24 mouse cellular contexts compared by ENCODE assay signal in the genomic region with DNA sequence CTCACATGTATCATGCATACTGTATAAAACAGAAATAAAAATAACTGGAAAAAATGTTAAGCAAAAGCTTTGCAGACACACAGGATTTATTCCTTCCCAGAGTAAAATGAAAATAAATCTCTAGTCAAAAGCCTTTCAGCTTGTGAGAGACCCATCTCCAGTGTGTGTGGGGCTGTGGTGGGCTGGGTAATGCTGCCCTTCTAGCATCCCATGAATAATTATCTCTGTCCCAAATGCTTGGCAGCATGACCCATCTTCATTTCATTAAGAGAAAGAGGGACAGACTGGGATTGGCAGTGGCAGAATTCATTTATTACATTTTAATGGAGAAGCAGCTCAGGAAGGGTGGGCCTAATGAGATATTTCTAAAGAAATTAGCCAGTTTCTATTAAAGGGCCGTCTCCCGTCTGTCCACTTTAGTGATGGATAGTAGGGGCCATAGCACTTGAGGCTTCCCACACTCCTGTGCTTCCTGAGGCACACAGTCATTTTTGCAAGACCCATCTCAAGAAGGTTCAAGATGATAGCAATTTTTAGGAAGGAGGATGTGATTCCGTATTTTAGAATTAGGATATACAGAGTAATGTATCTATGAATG.
A peak's percentile ranks its signal among the peaks of the same experiment; 100 is the strongest.
DNase-seq lines count a peak whose midpoint lies in the region; ATAC-seq and TF ChIP-seq lines count a peak whose summit lies in the region.
"Had no signal": no experiment of that assay in that cellular context is flagged by ENCODE, and none has a peak within 500 bp of the region (broad histone marks: within the 10 kb centered on the region; RNA-seq: fewer than 3 reads in every experiment).

No protein-coding gene starts in this region.

- ATAC-seq in hindbrain, embryonic 11.5 days (ENCODE audit: low FRiP score): peak; percentile 68
- ATAC-seq in hindbrain, embryonic 13.5 days (ENCODE audit: low FRiP score): no peak
- ATAC-seq in hindbrain, embryonic 14.5 days (ENCODE audit: low FRiP score): peak; percentile 34; the same call in 1 of the 2 replicates
- peak; percentile 34; the same call in 1 of the 2 replicates for ATAC-seq in hindbrain, embryonic 16.5 days
- ATAC-seq: activated CD4-positive, CD25-positive, alpha-beta regulatory T cell, adult 4 months; CD4-positive, CD25-positive, alpha-beta regulatory T cell, adult 4 months; forebrain, embryonic 13.5 days; forebrain, embryonic 15.5 days; Patski had no signal

- H3K4me1 ChIP-seq in hindbrain, embryonic 11.5 days (replicated peaks; ENCODE audit: control insufficient read depth, insufficient read depth, low read length): no peaks in the 10 kb centered on the region
- peaks cover 2% of the 10 kb centered on the region; the same call in 1 of the 2 replicates for H3K4me1 ChIP-seq in hindbrain, embryonic 13.5 days (replicated peaks)
- no peaks in the 10 kb centered on the region for H3K4me1 ChIP-seq in hindbrain, embryonic 14.5 days (replicated peaks; ENCODE audit: control insufficient read depth, insufficient read depth, low read length)
- H3K4me1 ChIP-seq in hindbrain, embryonic 10.5 days (replicated peaks): no peaks in the 10 kb centered on the region
- H3K4me1 ChIP-seq in hindbrain, embryonic 16.5 days (ENCODE audit: control insufficient read depth, insufficient read depth, low read depth, low read length): no peaks in the 10 kb centered on the region
- H3K4me1 ChIP-seq: embryonic facial prominence, embryonic 10.5 days; embryonic facial prominence, embryonic 12.5 days; forebrain, embryonic 13.5 days; forebrain, embryonic 15.5 days had no signal

- H3K9ac ChIP-seq in hindbrain, embryonic 11.5 days (ENCODE audit: low read depth, low read length): no peak overlapping the region
- H3K9ac ChIP-seq in hindbrain, embryonic 13.5 days: no peak overlapping the region
- no peak overlapping the region for H3K9ac ChIP-seq in hindbrain, embryonic 14.5 days
- H3K9ac ChIP-seq in hindbrain, embryonic 16.5 days (ENCODE audit: low read depth, low read length): no peak overlapping the region
- H3K9ac ChIP-seq: embryonic facial prominence, embryonic 12.5 days; forebrain, embryonic 13.5 days; forebrain, embryonic 15.5 days had no signal

- H3K36me3 ChIP-seq in hindbrain, embryonic 11.5 days (ENCODE audit: control insufficient read depth, insufficient read depth, low read length): no peaks in the 10 kb centered on the region
- H3K36me3 ChIP-seq in hindbrain, embryonic 13.5 days: no peaks in the 10 kb centered on the region
- no peaks in the 10 kb centered on the region for H3K36me3 ChIP-seq in hindbrain, embryonic 14.5 days (replicated peaks; ENCODE audit: control insufficient read depth, insufficient read depth)
- no peaks in the 10 kb centered on the region for H3K36me3 ChIP-seq in hindbrain, embryonic 10.5 days
- no peaks in the 10 kb centered on the region for H3K36me3 ChIP-seq in hindbrain, embryonic 16.5 days (ENCODE audit: control insufficient read depth, insufficient read depth, low read length)
- H3K36me3 ChIP-seq: embryonic facial prominence, embryonic 10.5 days; embryonic facial prominence, embryonic 12.5 days; forebrain, embryonic 15.5 days; G1E had no signal

- WGBS in hindbrain, embryonic 11.5 days: 74% methylated on average over 3 of the region's 3 CpGs
- WGBS in hindbrain, embryonic 13.5 days: 79% methylated on average over 3 of the region's 3 CpGs
- WGBS in hindbrain, embryonic 14.5 days: 68% methylated on average over 3 of the region's 3 CpGs
- WGBS in hindbrain, embryonic 10.5 days: 82% methylated on average over 3 of the region's 3 CpGs
- WGBS in hindbrain, embryonic 16.5 days: 58% methylated on average over 3 of the region's 3 CpGs

- DNase-seq in hindbrain, embryonic 11.5 days (ENCODE audit: low spot score): no peak
- DNase-seq in hindbrain, embryonic 14.5 days (ENCODE audit: low spot score): no peak
- DNase-seq in hindbrain, embryonic 10.5 days (ENCODE audit: low spot score): no peak
- peak; percentile 32 for DNase-seq in brain, embryonic 14.5 days (ENCODE audit: low read depth)
- DNase-seq in gastrocnemius, adult 8-10 months (ENCODE audit: low spot score in 2 of 2): no peak
- DNase-seq: adrenal gland, adult 8-10 months; adrenal gland, postnatal 14 days; adrenal gland, postnatal 36 days; B cell, adult 2 months; cerebellum, adult 11-12 months; cerebellum, adult 2 months; cerebellum, adult 9-10 months; cerebellum, postnatal 25 days had no signal

- no peak overlapping the region for H3K27ac ChIP-seq in hindbrain, embryonic 11.5 days (ENCODE audit: low read depth, low read length)
- no peak overlapping the region for H3K27ac ChIP-seq in hindbrain, embryonic 13.5 days
- no peak overlapping the region for H3K27ac ChIP-seq in hindbrain, embryonic 14.5 days
- H3K27ac ChIP-seq in hindbrain, embryonic 10.5 days: no peak overlapping the region
- no peak overlapping the region for H3K27ac ChIP-seq in hindbrain, embryonic 16.5 days (ENCODE audit: low read depth, low read length)
- H3K27ac ChIP-seq: embryonic facial prominence, embryonic 10.5 days; embryonic facial prominence, embryonic 12.5 days; forebrain, embryonic 13.5 days; forebrain, embryonic 15.5 days had no signal

- no peak overlapping the region for H3K4me3 ChIP-seq in hindbrain, embryonic 11.5 days (ENCODE audit: low read depth, low read length)
- H3K4me3 ChIP-seq in hindbrain, embryonic 13.5 days: no peak overlapping the region
- H3K4me3 ChIP-seq in hindbrain, embryonic 14.5 days (replicated peaks; ENCODE audit: low read length): no peak overlapping the region
- no peak overlapping the region for H3K4me3 ChIP-seq in hindbrain, embryonic 10.5 days
- no peak overlapping the region for H3K4me3 ChIP-seq in hindbrain, embryonic 16.5 days (ENCODE audit: low read length)
- H3K4me3 ChIP-seq: embryonic facial prominence, embryonic 10.5 days; embryonic facial prominence, embryonic 12.5 days; forebrain, embryonic 13.5 days; forebrain, embryonic 15.5 days had no signal

- H3K4me2 ChIP-seq in hindbrain, embryonic 11.5 days (replicated peaks; ENCODE audit: low read depth, low read length): no peak overlapping the region
- no peak overlapping the region for H3K4me2 ChIP-seq in hindbrain, embryonic 13.5 days
- H3K4me2 ChIP-seq in hindbrain, embryonic 14.5 days (replicated peaks): no peak overlapping the region
- H3K4me2 ChIP-seq in hindbrain, embryonic 16.5 days (ENCODE audit: low read length): no peak overlapping the region
- H3K4me2 ChIP-seq: embryonic facial prominence, embryonic 12.5 days; forebrain, embryonic 13.5 days; forebrain, embryonic 15.5 days had no signal

- no peak for TF ChIP-seq POLR2A in brain, embryonic 14.5 days (IDR thresholded peaks at IDR 0.05; ENCODE audit: borderline replicate concordance, extremely low read depth, insufficient read depth, insufficient read length, poor library complexity, severe bottlenecking)

- H3K9me3 ChIP-seq in hindbrain, embryonic 11.5 days (ENCODE audit: control insufficient read depth, low read length): no peaks in the 10 kb centered on the region
- H3K9me3 ChIP-seq in hindbrain, embryonic 13.5 days: no peaks in the 10 kb centered on the region
- H3K9me3 ChIP-seq in hindbrain, embryonic 14.5 days (ENCODE audit: control insufficient read depth, low read length): no peaks in the 10 kb centered on the region
- no peaks in the 10 kb centered on the region for H3K9me3 ChIP-seq in hindbrain, embryonic 10.5 days
- no peaks in the 10 kb centered on the region for H3K9me3 ChIP-seq in hindbrain, embryonic 16.5 days (ENCODE audit: control insufficient read depth, low read length)
- H3K9me3 ChIP-seq: embryonic facial prominence, embryonic 10.5 days; embryonic facial prominence, embryonic 12.5 days; forebrain, embryonic 13.5 days; forebrain, embryonic 15.5 days had no signal

- no peak for TF ChIP-seq CTCF in brain, embryonic 14.5 days (IDR thresholded peaks at IDR 0.05; ENCODE audit: borderline replicate concordance, extremely low read depth, insufficient read depth, insufficient read length)

- no peaks in the 10 kb centered on the region for H3K27me3 ChIP-seq in hindbrain, embryonic 11.5 days (ENCODE audit: control insufficient read depth, insufficient read depth, low read length)
- no peaks in the 10 kb centered on the region for H3K27me3 ChIP-seq in hindbrain, embryonic 13.5 days
- H3K27me3 ChIP-seq in hindbrain, embryonic 14.5 days (ENCODE audit: control insufficient read depth, insufficient read depth, low read length): no peaks in the 10 kb centered on the region
- H3K27me3 ChIP-seq in hindbrain, embryonic 10.5 days (ENCODE audit: insufficient read depth, poor library complexity, severe bottlenecking): no peaks in the 10 kb centered on the region
- H3K27me3 ChIP-seq in hindbrain, embryonic 16.5 days (replicated peaks; ENCODE audit: control insufficient read depth, insufficient read depth, low read length): no peaks in the 10 kb centered on the region
- H3K27me3 ChIP-seq: CH12.LX; embryonic facial prominence, embryonic 12.5 days; forebrain, embryonic 13.5 days; forebrain, embryonic 15.5 days; Patski had no signal
